Mouse (Mus musculus) hindbrain, embryonic 13.5 days (tissue): ENCODE results near the gene Asb9. TPM values are rescaled to one million over a fixed set of nuclear protein-coding genes. Genes with fewer than 3 reads are reported as not detected.

Experiments
- ATAC-seq: fragments of 200-750 bp; cut with Nextera tagmentation; 2 replicates; pipeline ENCODE4 v1.8.0; 2017; ENCODE audit warnings: moderate TSS enrichment; ENCODE audit not compliant: low FRiP score
- H3K27ac ChIP-seq: fragments of 300-500 bp; sonication (generic); 2 replicates; pipeline ENCODE4 v1.5.1; 2015; ENCODE audit warnings: inconsistent platforms, mild to moderate bottlenecking, moderate library complexity
- H3K27me3 ChIP-seq: fragments of 300-500 bp; sonication (generic); 2 replicates; pipeline ENCODE4 v1.6.1; 2015; ENCODE audit warnings: mild to moderate bottlenecking, inconsistent platforms
- H3K36me3 ChIP-seq: fragments of 300-500 bp; sonication (generic); 2 replicates; pipeline ENCODE4 v1.6.1; 2015; ENCODE audit warnings: mild to moderate bottlenecking, inconsistent platforms
- H3K4me1 ChIP-seq: fragments of 300-500 bp; sonication (generic); replicated peaks from 2 replicates; pipeline ENCODE4 v1.6.1; 2015; ENCODE audit warnings: inconsistent platforms
- H3K4me2 ChIP-seq: fragments of 300-500 bp; sonication (generic); 2 replicates; pipeline ENCODE4 v1.6.1; 2015; ENCODE audit warnings: inconsistent platforms, mild to moderate bottlenecking, moderate library complexity
- H3K4me3 ChIP-seq: fragments of 300-500 bp; sonication (generic); 2 replicates; pipeline ENCODE4 v1.5.1; 2015; ENCODE audit warnings: mild to moderate bottlenecking, inconsistent platforms
- H3K9ac ChIP-seq: fragments of 300-500 bp; sonication (generic); 2 replicates; pipeline ENCODE4 v1.6.1; 2015; ENCODE audit warnings: mild to moderate bottlenecking, inconsistent platforms
- H3K9me3 ChIP-seq: fragments of 300-500 bp; sonication (generic); 2 replicates; pipeline ENCODE4 v1.6.1; 2016; ENCODE audit warnings: inconsistent platforms
- WGBS: fragments of 180-500 bp; shearing (Covaris S2); methylation state at CpG from one replicate; pipeline ENCODE4 v1.1.7; 2015; 5-methylcytosine and 5-hydroxymethylcytosine counted together
- polyA plus RNA-seq: library from polyadenylated mRNA; unstranded; fragments of >200 nt; fragmentation: Nextera tagmentation; extraction: Ambion mirVana; gene quantifications from 2 replicates; pipeline ENCODE4 v1.2.1, GENCODE M21; 2015

Gene Asb9
- 0.14 and 0.28 TPM in 2 replicates for polyA plus RNA-seq

- Histone ChIP-seq H3K27ac (no peak within 1 kb of the TSS), H3K4me2 (no peak within 1 kb of the TSS), H3K9ac (no peak within 1 kb of the TSS), H3K4me1 (no peaks in the 10 kb centered on the region), H3K4me3 (no peak within 1 kb of the TSS), H3K27me3 (peaks cover 3% of the 10 kb centered on the region; the same call in 1 of the 2 replicates), H3K9me3 (no peaks in the 10 kb centered on the region), H3K36me3 (no peaks in the 10 kb centered on the region)
- no peak for ATAC-seq
- 74% methylated on average over 10 of the region's 10 CpGs for WGBS
Measured at GRCm38 (mm10) chrX:164505709-164506498, at the start of gene Asb9. Gene Asb9 (plus strand): TSS chrX:164506327.

GRCm38 (mm10) chrX:164459205-164459878 lies 46.8 kb upstream of the Asb9 start:
- H3K27ac ChIP-seq, result no peak overlapping the region
- H3K4me2 ChIP-seq, result no peak overlapping the region
- H3K36me3 ChIP-seq, result no peaks in the 10 kb centered on the region
- H3K4me1 ChIP-seq, result no peaks in the 10 kb centered on the region
- H3K27me3 ChIP-seq, result no peaks in the 10 kb centered on the region
- ATAC-seq, result no peak
- H3K4me3 ChIP-seq, result no peak overlapping the region
- 81% methylated on average over 6 of the region's 6 CpGs for WGBS
- H3K9me3 ChIP-seq, result no peaks in the 10 kb centered on the region
- H3K9ac ChIP-seq, result no peak overlapping the region

GRCm38 (mm10) chrX:164502258-164502657 lies 3.9 kb upstream of the Asb9 start:
- no peak overlapping the region for H3K27ac ChIP-seq
- 70% methylated on average over 2 of the region's 2 CpGs for WGBS
- ATAC-seq, result no peak

GRCm38 (mm10) chrX:164507068-164507467 lies 941 bp downstream of the Asb9 start:
- H3K36me3 ChIP-seq, result no peaks in the 10 kb centered on the region
- WGBS, result 79% methylated on average over 4 of the region's 4 CpGs
- no peaks in the 10 kb centered on the region for H3K9me3 ChIP-seq
- H3K4me3 ChIP-seq, result no peak overlapping the region
- no peaks in the 10 kb centered on the region for H3K4me1 ChIP-seq
- no peak overlapping the region for H3K4me2 ChIP-seq
- H3K27ac ChIP-seq, result no peak overlapping the region
- no peak overlapping the region for H3K9ac ChIP-seq
- ATAC-seq, result no peak
- peaks cover 3% of the 10 kb centered on the region; the same call in 1 of the 2 replicates for H3K27me3 ChIP-seq

More at GRCm38 (mm10) chrX:164502258-164502657, 3.9 kb upstream of the Asb9 start:
- H3K9me3 ChIP-seq, result no peaks in the 10 kb centered on the region
- H3K27me3 ChIP-seq, result no peaks in the 10 kb centered on the region
- H3K4me2 ChIP-seq, result no peak overlapping the region
- H3K36me3 ChIP-seq, result no peaks in the 10 kb centered on the region
- H3K9ac ChIP-seq, result no peak overlapping the region
- no peak overlapping the region for H3K4me3 ChIP-seq
- H3K4me1 ChIP-seq, result no peaks in the 10 kb centered on the region

- Histone ChIP-seq H3K36me3 (no peaks in the 10 kb centered on the region), H3K4me1 (no peaks in the 10 kb centered on the region), H3K4me3 (no peak overlapping the region), H3K4me2 (no peak overlapping the region), H3K9ac (no peak overlapping the region), H3K27me3 (peaks cover 3% of the 10 kb centered on the region; the same call in 1 of the 2 replicates), H3K9me3 (no peaks in the 10 kb centered on the region), H3K27ac (no peak overlapping the region)
- 69% methylated on average over 3 of the region's 3 CpGs for WGBS
- no peak for ATAC-seq
Measured at GRCm38 (mm10) chrX:164508728-164509127, 2.6 kb downstream of the Asb9 start.

GRCm38 (mm10) chrX:164522138-164522537 lies 16.0 kb downstream of the Asb9 start:
- Histone ChIP-seq H3K36me3 (no peaks in the 10 kb centered on the region), H3K27me3 (0 out of 2 replicates have a peak, but pooled peaks cover 2% of the 10 kb centered on the region), H3K9ac (no peak overlapping the region), H3K4me3 (no peak overlapping the region), H3K9me3 (no peaks in the 10 kb centered on the region), H3K4me2 (no peak overlapping the region), H3K27ac (no peak overlapping the region), H3K4me1 (no peaks in the 10 kb centered on the region)
- no peak for ATAC-seq

GRCm38 (mm10) chrX:164526566-164526965 lies 20.4 kb downstream of the Asb9 start:
- Histone ChIP-seq H3K4me2 (no peak overlapping the region), H3K9ac (no peak overlapping the region), H3K36me3 (no peaks in the 10 kb centered on the region), H3K4me3 (no peak overlapping the region), H3K4me1 (no peaks in the 10 kb centered on the region), H3K27ac (no peak overlapping the region), H3K9me3 (no peaks in the 10 kb centered on the region), H3K27me3 (peaks cover 5% of the 10 kb centered on the region; the same call in 1 of the 2 replicates)
- ATAC-seq, result no peak
- 60% methylated on average over 1 of the region's 1 CpGs for WGBS

- no peak overlapping the region for H3K4me2 ChIP-seq
- no peaks in the 10 kb centered on the region for H3K4me1 ChIP-seq
- no peak overlapping the region for H3K27ac ChIP-seq
- H3K36me3 ChIP-seq, result no peaks in the 10 kb centered on the region
- H3K9me3 ChIP-seq, result no peaks in the 10 kb centered on the region
- WGBS, result 40% methylated on average over 11 of the region's 11 CpGs
- peaks cover 4% of the 10 kb centered on the region; the same call in 1 of the 2 replicates for H3K27me3 ChIP-seq
- no peak overlapping the region for H3K9ac ChIP-seq
- no peak overlapping the region for H3K4me3 ChIP-seq
- peak; percentile 21; the same call in 1 of the 2 replicates for ATAC-seq
Measured at GRCm38 (mm10) chrX:164541436-164542317, 35.5 kb downstream of the Asb9 start.

GRCm38 (mm10) chrX:164570195-164570594 lies 64.1 kb downstream of the Asb9 start:
- H3K27ac ChIP-seq, result no peak overlapping the region
- no peak for ATAC-seq
- H3K36me3 ChIP-seq, result no peaks in the 10 kb centered on the region
- H3K9me3 ChIP-seq, result no peaks in the 10 kb centered on the region
- no peak overlapping the region for H3K9ac ChIP-seq
- 56% methylated on average over 1 of the region's 1 CpGs for WGBS
- no peak overlapping the region for H3K4me2 ChIP-seq
- H3K27me3 ChIP-seq, result no peaks in the 10 kb centered on the region
- H3K4me3 ChIP-seq, result no peak overlapping the region
- H3K4me1 ChIP-seq, result no peaks in the 10 kb centered on the region

- Histone ChIP-seq H3K27me3 (no peaks in the 10 kb centered on the region), H3K36me3 (no peaks in the 10 kb centered on the region), H3K4me1 (no peaks in the 10 kb centered on the region), H3K4me3 (no peak overlapping the region), H3K27ac (no peak overlapping the region), H3K9me3 (no peaks in the 10 kb centered on the region), H3K4me2 (no peak overlapping the region), H3K9ac (no peak overlapping the region)
- no peak for ATAC-seq
- 72% methylated on average over 3 of the region's 3 CpGs for WGBS
Measured at GRCm38 (mm10) chrX:164576967-164577366, 70.8 kb downstream of the Asb9 start.
